Mouse (Mus musculus): ENCODE measurements around the gene Irf2.

Irf2 gene

GRCm38 (mm10) chr8:46755731-46756333 is 16.3 kb downstream of the Irf2 start:
- in situ Hi-C loops (cut with MboI, MseI): no loop called here

- in situ Hi-C loops (cut with MboI, MseI): no loop called here
Observed at GRCm38 (mm10) chr8:46757613-46758012, 18.1 kb downstream of the Irf2 start.

GRCm38 (mm10) chr8:46758131-46758530 is 18.6 kb downstream of the Irf2 start:
- in situ Hi-C loops (cut with MboI, MseI): no loop called here

- in situ Hi-C loops (cut with MboI, MseI): no loop called here
Observed at GRCm38 (mm10) chr8:46758676-46759075, 19.1 kb downstream of the Irf2 start.

GRCm38 (mm10) chr8:46759562-46759961 is 20.0 kb downstream of the Irf2 start:
- in situ Hi-C loops (cut with MboI, MseI): no loop called here

GRCm38 (mm10) chr8:46760701-46761100 is 21.2 kb downstream of the Irf2 start:
- in situ Hi-C loops (cut with MboI, MseI): no loop called here

- in situ Hi-C loops (cut with MboI, MseI): no loop called here
Observed at GRCm38 (mm10) chr8:46761454-46761853, 21.9 kb downstream of the Irf2 start.

GRCm38 (mm10) chr8:46769408-46770180 is 30.1 kb downstream of the Irf2 start:
- in situ Hi-C loops (cut with MboI, MseI): no loop called here

- in situ Hi-C loops (cut with MboI, MseI): no loop called here
Observed at GRCm38 (mm10) chr8:46770905-46771516, 31.5 kb downstream of the Irf2 start.

- in situ Hi-C loops (cut with MboI, MseI): no loop called here
Observed at GRCm38 (mm10) chr8:46772801-46773200, 33.3 kb downstream of the Irf2 start.

- in situ Hi-C loops (cut with MboI, MseI): no loop called here
Observed at GRCm38 (mm10) chr8:46777760-46778460, 38.4 kb downstream of the Irf2 start.

- in situ Hi-C loops (cut with MboI, MseI): no loop called here
Observed at GRCm38 (mm10) chr8:46781067-46781657, 41.6 kb downstream of the Irf2 start.

GRCm38 (mm10) chr8:46782254-46782653 is 42.7 kb downstream of the Irf2 start:
- in situ Hi-C loops (cut with MboI, MseI): no loop called here

- in situ Hi-C loops (cut with MboI, MseI): no loop called here
Observed at GRCm38 (mm10) chr8:46785070-46785469, 45.5 kb downstream of the Irf2 start.

- in situ Hi-C loops (cut with MboI, MseI): no loop called here
Observed at GRCm38 (mm10) chr8:46785926-46786325, 46.4 kb downstream of the Irf2 start.

- in situ Hi-C loops (cut with MboI, MseI): no loop called here
Observed at GRCm38 (mm10) chr8:46789091-46789881, 49.8 kb downstream of the Irf2 start.

GRCm38 (mm10) chr8:46791664-46792371 is 52.3 kb downstream of the Irf2 start:
- in situ Hi-C loops (cut with MboI, MseI): no loop called here

GRCm38 (mm10) chr8:46792653-46793052 is 53.1 kb downstream of the Irf2 start:
- in situ Hi-C loops (cut with MboI, MseI): no loop called here

- in situ Hi-C loops (cut with MboI, MseI): no loop called here
Observed at GRCm38 (mm10) chr8:46793248-46793647, 53.7 kb downstream of the Irf2 start.

GRCm38 (mm10) chr8:46794317-46794716 is 54.8 kb downstream of the Irf2 start:
- in situ Hi-C loops (cut with MboI, MseI): no loop called here

Measured in T-helper 2 cell (primary cell).